Mouse (Mus musculus): ENCODE results near the gene Adam12.

Adam12 gene

DNA sequence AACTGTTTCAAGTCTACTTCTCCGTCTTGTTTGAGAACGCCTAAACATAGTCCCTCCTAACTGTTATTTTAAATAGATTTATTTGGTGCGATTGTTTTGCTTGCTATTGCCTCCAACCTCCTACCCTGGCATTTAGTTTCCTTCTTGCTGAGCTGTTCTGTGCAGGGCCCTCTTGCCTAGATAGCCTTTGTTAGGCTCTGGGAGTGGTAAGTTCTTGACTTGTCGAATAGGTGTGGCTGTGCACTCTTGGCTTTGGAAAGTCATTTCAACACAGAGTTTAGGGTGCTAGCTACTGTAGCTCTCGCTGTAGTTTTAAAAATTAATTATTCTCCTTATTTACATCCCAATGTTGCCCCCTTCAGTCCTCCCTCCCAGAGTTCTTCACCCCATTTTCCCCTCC lies 222.8 kb downstream of the Adam12 start:
- no peak for DNase-seq (ENCODE audit: low spot score in 2 of 2)

DNA sequence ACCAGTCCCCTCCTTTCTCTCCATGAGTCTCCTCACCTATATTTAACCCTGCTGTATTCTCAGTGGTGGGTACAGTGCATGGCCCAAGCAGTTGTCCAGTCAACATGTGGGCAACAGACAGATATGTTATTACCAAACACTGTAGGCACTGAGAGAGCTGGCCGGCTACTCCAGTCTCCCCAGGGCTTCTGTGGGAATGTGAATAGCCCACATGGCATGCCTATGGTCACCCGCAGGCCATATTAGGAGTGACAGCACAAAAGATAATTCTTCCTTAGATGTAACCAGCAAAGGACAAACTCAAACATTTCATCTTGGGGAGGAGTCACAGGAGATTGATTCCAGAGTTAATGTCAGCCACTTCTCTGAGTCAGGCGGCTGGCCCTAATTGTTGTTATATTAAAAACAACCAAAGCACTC lies 224.0 kb downstream of the Adam12 start:
- DNase-seq (ENCODE audit: low spot score in 2 of 2): no peak

DNA sequence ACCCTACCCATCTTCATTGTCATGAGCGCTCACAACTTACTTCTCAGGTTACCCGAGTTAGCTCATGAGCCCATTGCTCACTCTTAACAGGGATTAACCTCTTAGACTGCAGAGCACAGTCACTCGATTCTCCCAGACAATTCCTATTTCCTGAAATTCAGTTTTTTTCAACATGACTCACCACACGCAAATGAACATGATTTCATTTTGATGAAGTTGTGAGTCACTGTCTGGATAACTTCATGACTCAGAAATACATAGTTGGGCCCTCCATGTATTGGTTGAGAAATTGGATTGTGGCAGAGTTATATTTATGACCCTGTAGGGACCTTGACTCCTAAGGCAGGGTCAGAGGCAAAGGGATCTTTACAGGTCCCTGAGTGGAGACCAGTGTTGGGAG lies 230.4 kb downstream of the Adam12 start:
- DNase-seq (ENCODE audit: low spot score in 2 of 2): no peak

DNA sequence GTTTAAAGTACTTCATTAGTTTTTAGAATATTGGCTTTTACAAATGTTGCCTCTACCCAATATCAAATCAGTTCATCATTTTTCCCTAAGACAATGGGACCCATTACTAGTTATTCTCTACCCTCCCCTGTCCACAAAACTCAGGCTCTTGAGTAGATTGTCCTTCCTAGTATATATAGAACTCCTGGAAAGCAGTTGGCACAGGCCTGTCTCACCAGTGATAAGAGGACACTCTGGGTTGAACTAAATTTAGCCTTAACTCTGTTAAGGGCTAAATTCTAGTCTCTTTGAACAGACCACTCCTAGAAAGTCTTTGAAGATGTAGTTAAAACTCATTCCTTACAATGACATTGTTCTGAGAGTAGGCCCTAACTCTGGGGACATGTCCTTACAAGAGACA lies 241.0 kb downstream of the Adam12 start:
- no peak for DNase-seq (ENCODE audit: low spot score in 2 of 2)

DNA sequence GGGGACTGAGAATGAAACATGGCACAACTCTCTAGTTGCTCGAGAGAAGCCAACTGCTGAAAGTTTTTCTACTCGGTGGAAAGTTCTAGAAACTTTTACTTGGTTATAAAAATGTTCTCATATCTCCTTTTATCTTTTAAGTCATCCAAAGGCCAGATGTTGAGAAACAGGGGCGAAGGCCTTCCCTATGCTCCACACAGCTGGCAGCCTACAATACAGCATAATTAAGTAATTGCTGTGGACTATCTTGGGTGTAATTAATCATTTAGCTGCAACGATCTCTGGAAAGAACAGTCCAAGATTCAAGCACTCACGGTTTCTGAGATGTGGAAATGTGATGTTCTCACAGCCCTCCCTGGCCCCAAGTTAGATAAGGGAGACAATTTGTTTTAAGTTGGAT lies 243.6 kb downstream of the Adam12 start:
- peak in 1 of 2 experiments; percentile 24 for DNase-seq (ENCODE audit: low spot score in 2 of 2)

DNA sequence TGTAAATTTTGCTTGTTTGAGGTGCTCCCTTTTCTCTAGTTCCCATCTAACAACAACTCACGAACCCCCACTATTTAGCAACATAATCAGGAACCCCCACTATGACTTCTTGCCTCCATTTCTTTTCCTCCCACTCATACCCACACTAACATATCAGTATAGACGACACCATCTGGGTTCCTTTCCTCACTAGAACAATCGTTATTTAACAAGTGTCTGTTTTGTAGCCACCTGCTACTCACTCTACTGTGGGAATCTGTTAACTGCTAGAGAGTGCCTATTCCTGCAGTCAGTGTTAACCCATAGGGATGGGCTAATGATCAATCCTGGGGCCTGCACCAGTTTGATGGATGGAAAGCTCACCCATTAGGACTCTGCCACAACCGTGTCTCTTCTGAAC lies 245.7 kb downstream of the Adam12 start:
- DNase-seq (ENCODE audit: low spot score in 2 of 2): no peak

DNA sequence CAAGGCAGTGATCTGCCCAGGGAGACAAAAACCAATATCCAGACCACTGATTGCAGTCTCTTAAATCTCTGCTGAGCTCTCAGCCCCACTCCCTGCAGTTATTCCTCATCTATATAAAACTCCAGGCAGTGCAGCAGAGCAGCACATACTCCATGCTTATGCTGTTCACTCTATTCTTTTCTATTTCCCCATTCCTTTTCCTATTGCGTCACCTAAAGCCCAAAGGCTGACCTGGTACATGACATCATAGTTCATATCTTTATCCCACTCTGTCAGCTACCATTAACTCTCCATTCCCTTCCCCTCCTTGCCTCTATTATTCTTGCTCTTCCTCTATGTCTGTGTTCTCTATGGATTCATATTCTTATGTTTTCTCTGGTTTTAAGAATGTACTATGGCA lies 246.3 kb downstream of the Adam12 start:
- DNase-seq (ENCODE audit: low spot score in 2 of 2): no peak

DNA sequence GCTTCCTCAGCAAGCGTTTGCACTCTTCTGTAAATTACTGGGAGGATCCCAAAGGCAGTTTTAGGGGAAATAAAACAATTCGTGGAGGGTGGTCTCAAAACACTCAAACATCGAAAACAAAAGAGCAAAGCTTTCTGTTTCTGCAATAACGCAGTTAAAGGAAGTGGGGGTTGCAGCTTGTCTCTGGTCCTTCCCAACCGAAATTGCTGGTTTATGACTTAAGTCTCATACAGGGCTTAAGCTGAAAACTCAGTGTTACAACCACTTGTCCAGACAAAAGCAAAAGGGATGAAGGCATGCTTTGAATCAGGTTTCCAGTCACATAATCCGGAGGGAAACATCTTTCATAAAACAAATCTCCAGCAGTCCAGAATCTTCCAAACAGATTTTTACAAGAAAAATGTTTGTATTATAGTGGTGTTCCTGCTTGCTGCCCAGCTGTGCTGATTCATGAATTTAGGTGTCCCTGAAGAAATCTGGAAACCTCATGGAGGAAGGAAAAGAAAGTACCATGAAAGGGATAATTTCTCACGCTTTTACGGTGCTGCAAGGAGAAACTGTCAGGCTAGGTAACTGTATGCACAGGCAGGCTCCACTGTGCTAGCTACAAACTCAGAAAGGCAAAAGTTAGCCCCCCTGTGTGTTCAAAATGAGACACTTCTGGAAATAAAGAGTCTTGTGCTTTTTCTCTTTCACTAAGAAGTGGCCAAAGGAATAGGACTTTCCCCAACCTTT lies 255.4 kb downstream of the Adam12 start:
- no peak for DNase-seq (ENCODE audit: low spot score in 2 of 2)

DNA sequence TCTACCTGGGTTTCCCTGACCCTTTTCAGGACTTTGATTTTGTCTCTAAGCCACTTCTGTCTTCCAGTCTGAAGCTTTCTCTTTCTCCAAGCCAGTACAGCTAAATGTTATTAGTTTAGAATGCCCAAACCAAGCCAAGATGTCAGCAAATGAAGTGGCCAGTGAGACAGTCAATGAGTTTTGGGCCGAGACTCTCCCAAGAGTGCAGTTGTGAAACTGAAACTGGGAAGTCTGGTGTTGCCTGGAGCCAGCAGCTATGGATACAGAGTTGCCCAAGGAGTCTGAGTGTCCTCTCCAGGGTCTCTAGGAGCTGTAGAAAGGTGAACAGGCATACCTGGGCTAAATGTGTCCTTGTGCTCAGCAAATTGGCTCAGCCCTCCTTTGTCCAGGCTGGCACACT lies 260.9 kb downstream of the Adam12 start:
- peak in 1 of 2 experiments; percentile 53 for DNase-seq (ENCODE audit: low spot score in 2 of 2)

DNA sequence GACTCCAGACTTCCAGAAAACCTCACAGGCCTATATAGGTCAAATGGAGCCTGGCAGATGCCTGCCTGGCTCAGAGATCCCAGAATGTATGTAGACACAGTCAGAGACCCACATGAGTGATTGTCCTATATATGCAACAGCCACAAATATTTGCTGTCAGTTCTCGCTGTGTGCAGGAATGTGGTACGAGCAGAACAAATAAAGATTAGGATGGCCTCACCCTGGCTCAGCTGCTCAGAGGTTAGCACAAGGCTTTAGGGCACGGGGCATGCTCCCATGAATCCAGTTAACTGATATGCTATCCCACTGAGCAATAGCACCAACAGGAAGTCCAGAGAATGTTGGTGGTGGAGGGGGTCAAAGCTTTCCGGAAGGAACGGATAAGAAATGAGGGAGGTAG lies 261.5 kb downstream of the Adam12 start:
- DNase-seq (ENCODE audit: low spot score in 2 of 2): no peak

DNA sequence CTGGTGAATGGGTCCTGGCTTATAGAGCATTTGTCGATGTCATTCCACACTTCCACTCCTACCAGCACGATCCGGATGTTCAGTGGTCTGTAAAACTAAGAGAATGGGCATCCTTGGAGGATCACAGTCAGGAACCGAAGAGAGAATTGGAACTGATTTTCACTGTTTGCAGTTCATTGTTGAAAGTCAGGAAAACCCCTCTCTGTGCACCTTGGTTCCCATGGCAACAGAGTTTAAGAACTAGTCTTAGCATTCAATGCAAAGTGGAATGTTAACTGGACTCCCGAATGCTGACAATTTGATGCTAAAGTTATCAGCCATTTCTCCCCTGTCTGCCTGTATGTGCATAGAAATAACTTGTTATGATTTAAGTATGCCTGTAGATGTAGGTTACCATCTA lies 264.0 kb downstream of the Adam12 start:
- no peak for DNase-seq (ENCODE audit: low spot score in 2 of 2)

DNA sequence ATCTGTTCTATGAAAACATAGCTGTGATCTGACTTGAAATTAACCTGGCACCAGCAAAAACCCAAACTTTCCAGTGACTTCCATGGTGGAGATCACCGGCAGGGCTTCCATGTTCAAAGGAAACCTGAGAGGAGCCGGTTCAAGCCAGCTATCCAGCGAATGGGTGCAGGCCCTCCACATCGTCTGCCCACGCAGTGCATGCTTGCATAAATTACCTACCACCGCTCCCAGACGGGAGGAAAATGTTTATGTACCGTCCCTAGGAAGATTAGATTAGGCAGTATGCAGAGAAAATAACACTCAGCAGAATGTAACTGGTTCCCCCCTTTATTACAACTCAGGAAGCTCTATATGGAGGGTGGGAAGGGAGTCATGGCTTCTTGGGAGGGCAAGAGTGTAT lies 268.4 kb downstream of the Adam12 start:
- no peak for DNase-seq (ENCODE audit: low spot score in 2 of 2)

DNA sequence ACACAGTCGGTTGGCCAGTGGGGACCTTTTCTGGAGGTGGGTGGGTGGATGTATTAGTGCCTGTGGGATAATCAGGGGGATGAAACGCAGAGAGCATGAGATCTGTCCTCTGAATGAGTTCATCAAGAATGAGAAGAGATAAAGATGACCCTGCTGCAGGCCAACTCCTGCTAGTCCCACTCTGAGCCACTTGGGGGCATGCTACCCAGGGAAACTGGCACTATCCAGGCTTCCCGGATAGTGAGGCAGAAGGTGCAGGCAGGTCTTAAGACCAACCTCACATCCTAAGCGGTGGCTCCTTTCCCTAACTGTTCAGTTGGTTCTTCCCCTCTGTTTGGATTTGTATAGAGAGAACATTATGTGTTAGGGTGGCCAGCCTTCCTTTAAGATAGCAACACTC lies 272.7 kb downstream of the Adam12 start:
- DNase-seq (ENCODE audit: low spot score in 2 of 2): peak in 1 of 2 experiments; percentile 31

DNA sequence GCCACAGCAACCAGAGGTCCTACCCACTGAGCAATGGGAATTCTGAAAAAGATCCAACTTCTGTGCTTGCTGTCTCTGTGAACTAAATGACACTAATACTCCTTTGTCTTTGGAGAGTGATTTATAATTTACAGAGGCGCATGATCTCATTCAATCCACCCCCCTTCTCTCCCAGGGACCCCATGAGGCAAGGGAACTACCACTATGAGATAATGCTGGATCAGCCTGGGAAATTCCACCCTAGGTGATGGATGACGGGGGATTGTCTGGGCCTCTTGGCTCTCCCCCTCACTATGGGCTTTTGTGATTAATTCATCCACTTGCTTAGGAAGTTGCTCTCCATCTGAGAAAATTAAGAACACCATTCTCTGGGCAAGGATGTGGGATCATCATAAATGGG lies 274.1 kb downstream of the Adam12 start:
- no peak for DNase-seq (ENCODE audit: low spot score in 2 of 2)

DNA sequence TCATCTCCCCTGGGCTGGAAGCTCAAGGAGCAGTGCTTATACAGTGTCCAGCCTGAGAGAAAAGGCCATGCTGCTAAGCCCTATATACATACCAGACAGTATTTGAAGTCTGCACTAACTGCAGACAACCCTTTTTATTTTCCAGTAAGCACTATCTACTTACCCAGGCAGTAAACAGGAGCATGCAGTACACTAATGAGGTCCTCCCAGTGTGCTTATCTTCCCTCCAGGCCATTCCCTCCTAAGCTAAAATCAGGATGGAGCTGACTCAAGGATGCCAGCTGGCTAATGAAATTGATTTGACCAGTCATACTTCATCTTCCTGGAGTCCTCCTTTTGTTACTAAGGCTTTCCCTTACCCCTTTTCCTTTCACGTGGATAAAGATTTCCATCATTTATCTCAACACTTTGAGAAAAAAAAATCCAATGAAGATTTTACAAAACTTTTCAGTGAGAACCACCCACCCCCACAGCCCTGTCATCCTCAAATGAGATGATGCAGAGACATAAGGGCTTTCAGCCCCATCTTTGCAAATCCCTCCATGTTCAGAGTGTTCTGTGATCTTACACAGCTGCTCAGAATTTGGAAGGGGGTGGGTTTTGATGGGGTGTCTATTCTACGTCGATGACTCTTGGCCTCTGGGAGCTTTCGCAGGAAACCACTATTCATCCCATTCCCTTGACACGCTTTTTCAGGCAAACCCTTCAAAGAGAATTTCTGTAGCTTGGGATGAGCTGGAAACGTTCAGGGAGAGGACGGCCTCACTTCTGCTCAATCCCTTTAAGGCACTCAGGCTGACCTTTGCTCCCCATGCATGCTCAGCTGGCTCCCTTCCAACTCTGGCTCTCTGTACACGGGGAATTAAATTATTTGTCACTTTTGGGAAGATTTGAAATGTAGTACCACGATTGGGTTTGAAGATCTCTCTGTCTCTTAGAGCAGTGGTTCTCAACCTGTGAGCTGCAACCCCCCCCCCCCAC lies 277.5 kb downstream of the Adam12 start:
- no peak for DNase-seq (ENCODE audit: low spot score in 2 of 2)

DNA sequence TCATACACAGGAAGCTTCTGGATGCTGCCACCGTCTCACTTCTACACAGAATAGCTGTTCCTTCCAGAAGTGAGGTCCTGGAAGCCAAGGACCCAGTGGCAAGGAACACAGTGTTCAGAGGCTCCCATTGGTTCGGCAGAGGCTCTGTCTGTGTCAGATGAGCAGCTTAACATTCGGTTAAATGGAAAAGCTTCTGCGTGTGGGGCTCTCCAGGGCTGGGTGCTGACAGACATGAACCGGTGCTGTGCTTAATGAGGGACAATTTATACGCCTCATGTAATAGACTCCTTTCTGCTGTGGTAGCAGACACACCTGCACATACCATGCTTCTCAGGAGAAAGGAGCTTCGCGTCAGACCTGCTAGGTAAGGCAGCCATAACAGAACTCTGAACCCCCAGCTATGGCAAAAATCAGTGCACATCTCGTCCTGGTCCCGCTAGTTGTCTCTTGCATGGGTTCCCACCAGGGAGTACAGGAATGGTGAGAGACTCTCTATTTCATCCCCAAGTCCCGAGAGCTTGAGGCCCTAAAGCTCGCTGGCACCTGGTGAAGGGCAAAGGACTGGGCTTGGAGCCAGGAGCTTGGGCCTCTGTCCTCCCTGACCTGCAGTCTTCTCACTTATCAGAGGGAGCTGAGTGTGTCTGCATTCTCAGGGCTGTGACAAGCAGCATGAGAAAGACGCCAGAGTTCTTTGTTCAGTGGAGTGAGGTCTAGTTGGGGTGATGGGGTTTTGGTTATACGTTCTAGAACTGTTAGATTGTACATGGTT lies 280.0 kb downstream of the Adam12 start:
- DNase-seq (ENCODE audit: low spot score in 2 of 2): no peak

DNA sequence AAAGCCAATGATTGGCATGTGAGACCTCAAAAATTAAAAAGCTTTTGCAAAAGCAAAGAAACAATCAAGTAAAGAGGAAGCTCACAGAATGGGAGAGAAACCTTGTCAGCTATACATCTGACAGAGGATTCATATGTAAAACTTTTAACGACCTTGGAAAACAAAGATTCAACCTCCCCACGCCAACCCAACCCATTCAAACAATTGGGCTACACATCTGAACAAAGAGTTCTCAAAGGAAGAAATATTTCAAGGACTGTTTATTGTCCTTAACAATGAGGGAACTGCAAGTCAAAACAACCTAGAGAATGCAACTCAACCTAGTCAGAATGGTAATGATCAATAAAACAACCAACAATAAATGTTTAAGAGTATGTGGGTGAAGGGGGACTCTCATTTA lies 284.6 kb downstream of the Adam12 start:
- no peak for DNase-seq (ENCODE audit: low spot score in 2 of 2)

DNA sequence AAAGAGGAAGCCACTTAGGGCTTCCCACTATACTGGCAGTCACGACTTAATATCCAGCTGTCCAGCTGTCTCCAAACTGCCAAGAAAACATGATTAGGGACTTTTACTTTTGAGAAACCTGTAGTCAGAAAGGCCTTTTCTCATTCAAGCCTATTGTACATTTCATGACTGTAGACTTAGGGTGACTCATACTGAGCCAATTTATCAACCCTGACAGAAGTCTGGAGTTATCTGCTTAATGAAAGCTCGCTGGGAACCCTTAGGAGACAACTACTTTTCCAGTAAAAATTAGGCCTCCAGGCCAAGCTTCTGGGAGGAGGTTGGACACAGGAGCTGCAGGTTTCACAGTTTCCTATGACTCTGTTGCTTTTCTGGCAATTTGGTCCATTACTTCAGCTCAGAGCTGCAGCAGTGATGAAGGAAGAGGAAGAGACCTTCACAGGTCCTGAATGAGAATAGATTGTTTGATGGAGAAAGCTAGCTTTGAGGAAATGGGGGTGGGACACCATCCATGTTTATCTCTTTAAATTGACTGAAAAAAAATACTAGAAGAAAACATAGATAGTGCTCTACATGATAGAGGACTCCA lies 285.1 kb downstream of the Adam12 start:
- DNase-seq (ENCODE audit: low spot score in 2 of 2): no peak

DNA sequence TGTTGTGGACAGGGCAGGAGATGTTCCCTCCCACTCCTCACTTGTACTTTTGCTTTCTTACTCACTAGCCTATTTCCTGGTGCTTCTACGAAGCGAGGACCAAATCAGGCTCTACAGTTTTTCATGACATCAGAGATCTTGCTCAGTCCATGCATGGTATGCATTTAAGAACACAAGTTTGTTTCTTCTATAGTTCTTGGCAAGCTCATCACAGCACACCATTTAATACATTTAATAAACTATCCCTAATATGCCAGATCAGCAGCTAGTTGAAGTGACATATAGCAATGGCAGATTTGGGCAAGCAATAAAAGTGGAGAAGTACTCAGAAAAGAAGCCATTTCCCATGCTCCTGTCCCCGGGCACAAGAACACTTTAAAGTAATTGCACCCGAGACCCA lies 285.8 kb downstream of the Adam12 start:
- no peak for DNase-seq (ENCODE audit: low spot score in 2 of 2)

DNA sequence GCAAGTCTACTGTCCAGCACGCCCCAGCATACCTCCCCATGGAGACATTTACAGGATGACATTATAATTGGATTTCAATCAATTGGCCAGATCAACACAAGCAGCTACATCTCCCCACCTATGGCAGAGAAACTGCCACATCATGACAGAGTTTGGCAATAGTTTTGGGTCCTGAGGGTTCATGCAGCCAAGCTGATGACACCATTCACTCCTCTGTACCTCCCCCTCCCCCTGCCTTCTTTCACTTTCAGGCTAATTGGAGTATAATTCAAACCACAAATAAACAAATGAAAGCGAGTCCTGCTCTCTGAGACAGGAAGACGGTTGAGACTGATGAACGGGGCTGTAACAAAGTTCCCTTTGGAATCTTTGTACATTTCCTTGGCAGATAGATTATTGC lies 291.5 kb downstream of the Adam12 start:
- DNase-seq (ENCODE audit: low spot score in 2 of 2): no peak

DNA sequence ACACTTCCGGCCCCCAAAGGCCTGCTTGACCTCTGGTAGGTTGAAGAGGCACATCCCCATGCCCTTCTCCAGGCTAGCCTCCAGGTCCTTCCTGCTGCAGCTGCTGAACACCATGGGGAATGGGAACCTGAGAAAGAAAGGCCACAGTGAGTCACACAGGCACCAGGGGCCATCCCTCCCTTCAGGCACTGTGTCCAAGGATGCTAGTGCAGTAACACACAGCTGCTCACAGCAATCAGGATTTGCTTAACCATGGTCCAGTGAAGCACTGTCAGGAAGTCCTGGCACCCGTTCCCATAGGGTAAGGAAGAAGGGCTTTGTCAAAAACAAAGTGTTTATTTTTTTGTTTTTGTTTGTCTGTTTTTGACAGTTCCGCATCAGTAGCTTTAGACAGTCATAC lies 294.5 kb downstream of the Adam12 start:
- DNase-seq (ENCODE audit: low spot score in 2 of 2): no peak

DNA sequence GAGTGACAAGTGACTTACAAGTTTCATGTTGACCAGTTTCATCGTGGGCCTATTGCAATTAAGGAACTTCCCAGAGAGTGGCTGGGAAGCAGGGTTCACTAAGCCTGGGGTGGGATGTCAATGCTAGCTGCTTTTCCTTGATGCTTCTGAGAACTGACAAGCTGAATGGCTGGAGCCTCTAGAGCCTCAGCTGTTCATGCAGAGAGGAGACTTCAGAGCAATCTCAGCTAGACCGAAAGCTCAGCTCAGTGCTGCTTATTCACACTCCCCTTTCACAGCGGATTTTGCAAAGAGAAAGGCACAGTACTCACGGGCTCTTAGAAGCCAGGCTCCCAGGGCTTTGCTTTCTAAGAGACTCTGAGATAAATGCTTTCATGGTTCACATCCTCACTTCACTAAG lies 295.6 kb downstream of the Adam12 start:
- no peak for DNase-seq (ENCODE audit: low spot score in 2 of 2)
